Mouse (Mus musculus) MN1 (cell line): ENCODE results near the gene Gm10961.

ENCODE experiments used
- DNase-seq: peaks from one replicate; pipeline ENCODE4 v3.0.0-alpha.2; 2016; ENCODE audit warnings: low spot score

The Gm10961 gene

DNA sequence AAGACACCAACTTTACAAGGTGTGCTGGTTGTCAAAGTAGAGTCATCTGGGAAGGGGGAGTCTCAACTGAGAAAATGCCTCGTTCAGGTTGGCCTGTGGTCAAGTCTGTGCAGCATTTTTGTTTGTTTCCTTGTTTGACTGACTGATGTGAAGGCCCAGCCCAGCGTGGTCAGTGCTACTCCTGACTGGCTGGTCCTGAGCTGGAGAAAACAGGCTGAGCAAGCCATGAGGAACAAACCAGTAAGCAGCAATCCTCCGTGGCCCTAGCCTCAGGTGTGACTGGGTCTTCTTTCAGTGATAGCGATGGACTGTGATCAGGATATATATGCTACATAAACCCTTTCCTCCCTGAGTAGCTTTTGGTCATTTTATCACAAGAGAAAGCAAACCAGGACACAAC, 25.8 kb downstream of the Gm10961 start:
- DNase-seq: no peak

DNA sequence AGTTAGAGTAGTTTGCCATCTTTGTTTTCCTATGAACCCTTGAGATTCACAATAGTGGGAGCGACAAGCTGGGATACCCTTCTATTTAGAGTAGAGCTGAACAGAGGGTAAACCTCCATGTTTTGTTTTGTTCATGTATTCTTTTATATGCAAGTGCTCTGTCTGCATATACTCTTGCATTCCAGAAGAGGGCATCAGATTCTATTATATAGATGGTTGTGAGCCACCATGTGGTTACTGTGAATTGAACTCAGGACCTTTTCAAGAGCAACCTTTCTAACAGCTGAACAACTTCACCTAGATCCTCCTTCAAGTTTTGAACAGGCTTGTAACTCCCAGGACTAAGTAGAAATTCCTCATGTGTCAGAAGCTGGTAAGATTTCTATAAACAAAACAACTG, 27.9 kb downstream of the Gm10961 start:
- DNase-seq: no peak

DNA sequence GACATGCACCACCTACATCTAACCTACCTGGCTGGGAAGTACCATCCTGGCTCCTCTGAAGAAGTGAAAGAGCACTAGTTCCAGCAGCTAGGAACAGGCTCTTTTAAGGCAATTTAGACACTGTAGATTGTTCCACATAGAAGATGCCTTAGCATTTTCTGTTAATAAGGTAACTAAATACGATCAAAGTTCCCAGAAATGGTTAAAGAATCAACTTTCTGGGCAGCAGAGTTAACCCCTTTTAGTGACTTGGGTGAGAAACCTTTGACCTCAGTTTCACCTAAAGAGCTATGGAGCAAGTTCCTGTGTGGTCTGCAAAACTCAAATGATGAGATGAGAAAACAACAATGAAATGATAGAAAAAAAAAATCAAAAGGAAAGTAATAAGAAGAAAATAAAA, 33.5 kb downstream of the Gm10961 start:
- no peak for DNase-seq

DNA sequence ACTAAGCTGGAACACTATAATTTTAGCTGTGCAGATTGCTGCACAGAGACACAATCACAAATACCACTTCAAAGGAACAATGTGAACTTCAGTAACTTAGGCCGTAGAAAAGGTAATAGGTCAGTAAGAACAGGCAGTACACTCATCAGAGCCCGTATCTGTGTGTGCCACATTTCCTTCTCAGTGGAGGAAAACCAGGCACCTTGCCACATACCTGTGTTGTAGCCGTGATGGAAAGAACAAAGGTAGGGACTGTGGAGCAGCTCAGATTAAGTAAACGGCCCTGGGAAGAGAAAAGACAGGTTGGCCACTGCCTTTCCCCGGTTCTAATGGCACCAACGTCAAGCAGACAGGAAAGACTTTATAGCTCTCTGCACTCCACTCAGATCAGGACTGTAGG, 36.3 kb downstream of the Gm10961 start:
- DNase-seq: no peak

DNA sequence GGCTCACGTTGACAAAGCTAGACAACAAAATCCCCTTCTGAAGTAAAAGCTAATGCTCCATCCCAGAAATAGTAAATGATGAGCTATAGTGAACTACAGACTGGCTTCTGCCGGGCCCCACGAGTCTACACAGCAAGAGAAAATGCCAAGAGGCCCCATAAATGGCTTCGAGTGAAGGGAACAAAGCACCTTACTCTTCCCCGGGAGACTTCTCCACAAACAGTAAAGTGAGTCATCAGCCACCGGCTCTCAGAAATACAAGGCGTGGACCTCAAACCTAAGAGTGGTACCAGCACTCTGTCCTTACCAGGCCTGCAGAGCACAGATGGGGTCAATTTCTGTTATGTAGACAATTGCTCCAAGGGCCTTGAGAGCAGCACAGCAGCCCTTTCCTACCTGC, 37.7 kb downstream of the Gm10961 start:
- DNase-seq: no peak

DNA sequence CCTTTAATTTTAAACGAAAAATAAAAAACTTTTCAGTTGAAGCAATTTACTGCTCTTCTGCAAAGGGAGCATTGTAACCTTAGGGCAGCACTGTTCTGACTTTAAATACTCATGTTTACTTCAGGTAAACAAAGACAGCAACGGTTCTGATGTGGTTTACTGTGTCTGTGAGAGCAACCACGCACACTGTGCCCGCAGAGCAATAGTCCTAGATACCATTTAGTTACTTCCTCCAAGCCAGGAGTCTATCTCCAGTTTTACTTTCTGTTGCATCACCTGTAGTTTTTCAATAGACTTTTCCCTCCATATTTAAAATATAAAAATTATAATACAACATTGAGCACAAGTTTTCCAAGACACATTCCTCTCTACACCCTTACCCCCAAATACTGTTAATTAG, 39.4 kb downstream of the Gm10961 start:
- no peak for DNase-seq

DNA sequence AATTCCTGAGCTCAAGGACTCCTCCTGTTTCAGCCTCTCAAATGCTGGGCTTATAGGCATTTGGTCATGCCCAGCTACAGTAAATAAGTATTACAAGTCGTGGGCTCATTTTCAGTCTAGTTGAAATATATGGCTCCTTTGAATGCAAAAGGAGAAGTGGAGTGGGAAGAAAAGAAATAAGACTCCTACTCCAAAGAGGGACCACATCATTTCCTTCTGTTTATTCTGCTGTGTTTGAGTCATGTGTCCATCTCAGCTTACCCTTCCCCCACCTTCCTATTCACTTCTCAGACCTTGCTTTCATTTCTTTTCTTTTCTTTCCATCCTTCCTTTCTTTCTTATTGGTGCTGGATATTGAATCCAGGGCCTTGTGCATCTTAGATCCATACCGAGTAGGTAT, 40.4 kb downstream of the Gm10961 start:
- DNase-seq: no peak

DNA sequence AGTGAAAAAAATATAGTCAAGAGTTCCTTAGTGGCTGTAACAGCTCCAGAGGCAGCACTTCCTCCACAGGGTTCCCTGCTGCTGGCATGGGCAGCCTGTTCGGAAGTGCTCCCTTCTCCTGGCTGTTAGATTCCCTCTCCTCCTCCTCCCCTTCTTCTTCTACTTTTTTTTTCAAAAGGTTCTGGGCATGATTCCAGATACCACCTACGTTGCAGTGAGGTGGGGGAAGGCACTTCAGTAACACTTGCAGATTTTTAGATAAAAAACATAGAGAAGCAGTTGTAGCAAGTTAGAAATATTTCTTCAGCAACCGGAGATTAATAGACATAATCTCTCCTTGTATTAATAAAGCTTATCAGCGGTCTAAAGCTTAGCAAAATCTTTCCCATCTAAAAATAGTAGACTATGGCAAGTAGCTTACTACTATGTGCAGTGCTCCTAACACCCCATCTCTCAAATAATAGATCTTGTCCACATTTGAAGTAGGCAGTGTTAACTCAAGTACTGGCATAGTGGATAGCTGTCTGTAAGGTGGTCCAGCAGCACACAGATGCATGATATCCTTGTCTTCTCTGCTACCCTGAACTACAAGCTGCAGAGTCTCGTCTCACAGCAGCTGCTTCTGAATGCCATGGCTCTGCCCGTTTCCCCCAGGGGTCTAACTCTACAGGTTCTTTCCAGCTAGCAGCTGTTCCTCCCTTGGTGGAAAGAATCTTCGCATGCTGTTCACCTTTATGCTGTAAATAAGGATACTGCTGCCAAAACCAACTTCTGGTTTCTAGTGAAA, 49.9 kb downstream of the Gm10961 start:
- peak; percentile 49 for DNase-seq
